Mouse (Mus musculus): ENCODE results near the gene Fsd1l.

Fsd1l gene

GRCm38 (mm10) chr4:53750391-53751120 is 119.3 kb downstream of the Fsd1l start:
- DNase-seq, result no peak
